Mouse (Mus musculus) heart, adult 11 months (tissue): Measurements from ENCODE around the gene Lamp1.

ENCODE experiments used
- DNase-seq: peaks from one replicate; pipeline ENCODE4 v3.0.0; 2022

Lamp1 gene

DNA sequence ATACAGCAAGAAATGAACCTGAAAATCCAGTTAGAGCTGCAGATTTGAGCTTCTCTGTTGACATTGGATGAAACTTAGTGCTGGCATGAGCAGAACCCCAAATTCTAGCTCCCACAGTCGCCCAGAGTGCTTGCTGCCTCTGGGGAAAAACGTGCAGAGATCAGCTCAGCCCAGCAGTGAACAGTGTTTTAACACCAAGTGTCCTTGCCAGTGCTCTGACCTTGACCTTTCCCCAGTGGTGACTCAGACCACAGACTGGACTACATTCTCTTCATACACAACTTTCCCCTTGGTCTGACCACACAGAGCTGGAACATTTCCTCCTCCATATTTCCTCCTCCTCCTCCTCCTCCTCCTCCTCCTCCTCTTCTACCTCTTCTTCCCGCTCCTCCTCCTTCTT, 43.1 kb downstream of the Lamp1 start:
- no peak for DNase-seq

- no peak for DNase-seq
These were observed 43.8 kb downstream of the Lamp1 start for GRCm38 (mm10) chr8:13202806-13203205.

DNA sequence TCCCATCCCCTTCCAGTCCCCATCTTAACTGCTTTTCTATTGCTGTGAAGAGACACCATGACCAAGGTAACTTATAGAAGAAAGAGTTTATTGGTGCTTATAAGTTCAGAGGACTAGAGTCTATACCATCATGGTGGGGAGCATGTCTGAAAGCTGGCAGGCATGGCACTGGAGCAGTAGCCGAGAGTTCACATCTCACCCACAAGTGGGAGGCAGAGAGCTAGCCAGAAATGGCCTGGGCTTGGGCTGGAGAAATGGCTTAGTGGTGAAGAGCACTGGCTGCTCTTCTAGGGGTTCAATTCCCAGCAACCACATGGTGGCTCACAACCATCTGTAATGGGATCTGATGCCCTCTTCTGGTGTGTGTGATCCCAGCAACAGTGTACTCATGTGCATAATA, 44.5 kb downstream of the Lamp1 start:
- no peak for DNase-seq

- DNase-seq = peak; percentile 94
These were observed 45.6 kb downstream of the Lamp1 start for GRCm38 (mm10) chr8:13204371-13205140.

- no peak for DNase-seq
These were observed 46.4 kb downstream of the Lamp1 start for GRCm38 (mm10) chr8:13205311-13205710.

DNA sequence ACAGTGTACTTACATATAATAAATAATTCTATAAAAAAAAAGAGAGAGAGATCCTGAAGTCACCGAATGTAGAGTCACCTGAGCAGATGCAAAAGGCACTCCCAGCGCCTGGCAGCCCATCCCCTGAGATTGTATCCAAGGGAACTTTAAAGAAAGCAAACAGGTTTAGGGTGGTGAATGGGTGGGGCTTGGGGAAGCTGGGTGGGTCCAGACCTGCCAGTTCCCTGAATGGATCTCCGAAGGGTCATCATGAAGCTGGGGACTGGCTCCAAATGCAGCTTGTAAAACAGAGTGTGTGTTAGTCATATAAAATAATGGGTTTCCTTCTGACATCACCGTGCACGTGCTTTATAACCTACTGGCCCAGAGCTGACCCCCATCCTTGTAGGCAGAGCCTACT, 47.3 kb downstream of the Lamp1 start:
- DNase-seq = no peak

DNA sequence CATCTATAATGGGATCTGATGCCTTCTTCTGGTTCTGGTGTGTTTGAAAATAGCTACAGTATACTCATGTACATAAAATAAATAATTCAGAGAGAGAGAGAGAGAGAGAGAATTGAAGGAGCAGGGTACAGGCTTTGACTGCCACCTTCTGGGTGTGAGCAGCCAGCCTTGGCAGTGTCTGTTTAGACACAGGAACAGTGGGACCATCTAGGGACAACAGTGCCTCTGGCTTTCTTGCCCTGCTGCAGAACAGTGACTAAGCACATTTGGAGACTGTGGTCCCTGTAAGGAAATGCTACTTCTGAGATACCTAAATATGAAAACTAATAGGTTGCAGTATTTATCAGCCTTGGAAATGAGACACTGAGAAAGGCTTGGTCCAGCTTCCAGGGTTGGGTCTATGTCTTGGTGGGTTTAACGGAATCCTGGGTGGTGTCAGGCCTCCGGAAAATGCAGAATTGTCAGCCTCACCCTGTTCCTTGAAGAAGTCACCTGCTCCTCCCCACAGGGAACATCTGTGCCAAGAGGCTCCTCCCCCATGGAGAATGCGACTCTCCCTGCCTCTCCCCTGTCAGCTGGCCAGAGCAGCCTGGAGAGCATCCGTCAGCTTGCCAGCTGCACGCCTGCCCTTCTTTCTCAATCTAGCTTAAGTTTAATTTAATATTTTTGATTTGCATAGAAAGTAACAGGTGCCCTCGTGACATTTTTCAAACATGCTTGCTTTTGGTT, 49.8 kb downstream of the Lamp1 start:
- DNase-seq = peak; percentile 97

DNA sequence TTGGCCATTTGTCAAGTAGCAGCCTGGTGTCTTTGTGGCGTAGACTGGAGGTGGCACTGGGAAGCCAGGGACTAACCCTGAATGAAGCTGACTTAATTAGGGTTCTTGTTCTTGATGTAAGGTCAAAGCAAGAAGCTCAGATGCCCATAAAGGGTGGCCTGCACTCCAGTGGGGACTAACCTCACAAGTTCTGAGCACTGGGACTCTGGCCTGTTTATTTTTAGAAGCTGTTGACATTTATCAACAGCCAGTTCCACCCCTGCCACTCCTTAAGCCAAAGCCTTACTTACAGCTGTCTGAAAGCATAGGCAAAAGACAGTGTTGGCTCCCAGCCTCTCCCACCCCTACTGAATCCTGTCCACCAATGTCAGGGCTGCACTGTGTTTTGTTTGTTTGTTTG, 50.8 kb downstream of the Lamp1 start:
- peak; percentile 96 for DNase-seq

DNA sequence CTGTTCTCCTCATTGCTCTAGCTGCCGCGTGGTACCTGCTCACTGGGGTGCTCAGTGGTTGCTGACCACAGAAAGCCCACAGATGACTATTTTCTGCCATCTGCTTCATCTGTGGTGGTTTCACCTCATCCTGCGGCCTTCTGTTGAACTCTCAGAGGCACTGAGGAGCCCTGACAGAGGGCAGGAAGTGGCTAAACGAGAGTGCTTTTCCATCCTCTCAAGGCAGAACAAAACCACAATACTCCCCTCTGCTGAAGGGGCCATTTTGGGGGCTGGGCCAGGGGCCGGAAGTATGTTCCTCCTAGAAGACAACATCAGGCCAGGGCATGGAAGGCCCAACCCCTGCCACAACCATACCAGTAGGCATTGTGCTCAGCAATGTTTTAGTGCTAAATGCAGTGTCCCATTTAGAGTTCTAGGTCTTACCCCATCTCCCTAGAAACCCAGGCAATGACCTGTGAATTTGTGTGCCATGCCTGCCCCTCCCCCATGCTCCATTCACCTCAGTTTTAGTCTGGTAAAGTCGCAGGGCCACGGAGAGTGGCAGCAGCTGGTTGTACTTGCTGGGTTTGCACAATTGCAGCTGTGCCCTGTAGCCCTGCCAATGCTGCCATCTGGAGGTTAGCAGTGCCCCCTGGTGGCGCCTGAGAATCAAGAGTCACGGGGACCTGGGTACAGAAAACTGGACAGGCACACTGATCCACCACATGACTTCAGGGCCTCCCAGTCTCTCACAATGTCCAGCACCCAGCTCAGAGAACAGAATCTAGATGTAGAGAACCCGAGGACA, 54.7 kb downstream of the Lamp1 start:
- DNase-seq = peak; percentile 98

- DNase-seq = no peak
These were observed 57.4 kb downstream of the Lamp1 start for GRCm38 (mm10) chr8:13216386-13216785.

GRCm38 (mm10) chr8:13217093-13217492, 58.1 kb downstream of the Lamp1 start:
- peak; percentile 81 for DNase-seq

DNA sequence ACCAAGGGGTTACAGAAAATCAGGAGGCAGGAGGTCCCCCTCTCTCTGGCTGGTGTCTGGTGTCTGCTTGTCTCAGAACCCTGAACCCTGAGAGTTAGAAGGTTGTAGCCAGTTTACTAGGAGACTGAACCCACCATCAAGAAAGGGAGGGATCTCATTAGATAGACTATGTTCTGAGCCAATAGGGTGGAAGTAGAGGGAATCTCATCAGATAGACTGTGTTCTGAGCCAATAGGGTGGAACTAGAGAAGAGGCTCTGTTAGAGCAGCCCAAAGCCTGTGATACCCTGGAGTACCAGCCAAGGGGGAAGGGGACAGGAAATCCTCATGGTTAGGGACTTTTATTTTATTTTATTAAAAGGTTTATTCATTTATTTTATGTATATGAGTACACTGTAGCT, 59.0 kb downstream of the Lamp1 start:
- no peak for DNase-seq

- DNase-seq = no peak
These were observed 59.5 kb downstream of the Lamp1 start for GRCm38 (mm10) chr8:13218441-13218840.

- peak; percentile 95 for DNase-seq
These were observed 65.5 kb downstream of the Lamp1 start for GRCm38 (mm10) chr8:13224426-13224825.
